Mouse (Mus musculus): ENCODE data around the gene Nadk2.

- TF ChIP-seq POLR2A (IDR thresholded peaks at IDR 0.05; ENCODE audit: insufficient read depth, low read depth, low read length) (no peak), CTCF (IDR thresholded peaks at IDR 0.05) (no peak)
Measured at GRCm38 (mm10) chr15:9078481-9079300, 7.6 kb downstream of the Nadk2 start.

Data from heart, adult 2 months (tissue).